Mouse (Mus musculus) skeletal muscle tissue, postnatal 0 days (tissue): Measurements from ENCODE around the gene Tlr6. TPM values are rescaled to one million over a fixed set of nuclear protein-coding genes. Genes with fewer than 3 reads are reported as not detected.

ENCODE experiments used
- microRNA counts: library from miRNA; unstranded; fragments of <30 nt; microRNA quantifications from one replicate; lab custom pipeline; 2015
- microRNA-seq, 2 experiments: library from miRNA; unstranded; fragments of <30 nt; microRNA quantifications; one replicate each; pipeline ENCODE4; 2016
- polyA plus RNA-seq: library from polyadenylated mRNA; unstranded; fragments of >200 nt; fragmentation: Nextera tagmentation; extraction: Ambion mirVana; gene quantifications from 2 replicates; pipeline ENCODE4 v1.2.1, GENCODE M21; 2015

Gene Tlr6
- 0.67 and 0.94 TPM in 2 replicates for polyA plus RNA-seq

GRCm38 (mm10) chr5:64959843-64960230 lies at the start of gene Tlr6:
Gene Tlr6, minus strand, starts transcription at chr5:64960097.

GRCm38 (mm10) chr5:64969861-64970771 lies 10.2 kb upstream of the Tlr6 start, which contains the start of gene Fam114a1:
Gene Fam114a1, plus strand, starts transcription at chr5:64970071.

MicroRNA genes within 50 kb of the gene (microRNA counts, 519-probe panel; counts per million panel counts)
- microRNA mmu-miR-574-3p (lab: Ali Mortazavi, UCI) = 3,113 counts per million, percentile 72 among the panel's probes with 10 or more counts
- microRNA mmu-miR-574-5p (lab: Ali Mortazavi, UCI) = 2,318 counts per million, percentile 66 among the panel's probes with 10 or more counts

Small RNA genes within 50 kb of the gene (microRNA-seq; reads per million reads assigned to microRNA genes)
- 225 to 444 reads per million in 2 experiments for gene Mir574

Other genes starting within 250 kb of the Tlr6 start
- 30.7 and 39.9 TPM in 2 replicates for gene Klf3, start 156.7 kb downstream of the Tlr6 start, polyA plus RNA-seq
- gene Tlr1, start 26.5 kb downstream of the Tlr6 start, polyA plus RNA-seq = 0.72 and 1.2 TPM in 2 replicates
- gene Fam114a1, start 10.0 kb upstream of the Tlr6 start, polyA plus RNA-seq = 32.3 and 36.3 TPM in 2 replicates
- gene Tmem156, start 132.0 kb upstream of the Tlr6 start, polyA plus RNA-seq = 0.32 and 0.44 TPM in 2 replicates
- gene Klhl5, start 147.4 kb upstream of the Tlr6 start, polyA plus RNA-seq = 10.4 and 10.5 TPM in 2 replicates
- gene Wdr19, start 239.6 kb upstream of the Tlr6 start, polyA plus RNA-seq = 2.3 and 2.5 TPM in 2 replicates